Mouse (Mus musculus) bone marrow macrophage, adult 2 months (primary cell): ENCODE results near the gene Smarca5. TPM values are rescaled to one million over a fixed set of nuclear protein-coding genes. Genes with fewer than 3 reads are reported as not detected.

Source experiments
- H3K27ac ChIP-seq: 2 replicates; pipeline ENCODE4 v1.5.1; 2012; ENCODE audit warnings: low read depth, low read length; ENCODE audit not compliant: insufficient read depth
- H3K4me1 ChIP-seq: 2 replicates; pipeline ENCODE4 v1.6.1; 2012; ENCODE audit warnings: low read length; ENCODE audit not compliant: control insufficient read depth, insufficient read depth
- H3K4me3 ChIP-seq: 2 replicates; pipeline ENCODE4 v1.5.1; 2012; ENCODE audit warnings: mild to moderate bottlenecking, low read length, moderate library complexity; ENCODE audit not compliant: insufficient read depth
- CTCF ChIP-seq: IDR thresholded peaks from 2 replicates; pipeline ENCODE4 v1.5.1; 2012; ENCODE audit warnings: low read depth, mild to moderate bottlenecking, low read length, moderate library complexity
- POLR2A ChIP-seq: IDR thresholded peaks from 2 replicates; pipeline ENCODE4 v1.6.1; 2012; ENCODE audit warnings: mild to moderate bottlenecking, low read depth, low read length, borderline replicate concordance
- polyA plus RNA-seq: library from polyadenylated mRNA; stranded (reverse); fragments of >200 nt; gene quantifications from 2 replicates; pipeline ENCODE4 v1.2.4, GENCODE M21; 2012; ENCODE audit not compliant: missing spikeins, insufficient read depth, insufficient read length

Smarca5 gene
- polyA plus RNA-seq, 1 experiment: 36.6 TPM

- no peak for TF ChIP-seq POLR2A
- TF ChIP-seq CTCF: no peak
- H3K4me1 ChIP-seq: no peaks in the 10 kb centered on the region
- H3K27ac ChIP-seq: no peak overlapping the region
- H3K4me3 ChIP-seq: no peak overlapping the region
Observed at GRCm38 (mm10) chr8:80682594-80682993, 56.7 kb downstream of the Smarca5 start.

- Histone ChIP-seq H3K4me1 (peaks cover 2% of the 10 kb centered on the region; the same call in 1 of the 2 replicates), H3K27ac (no peak overlapping the region), H3K4me3 (no peak overlapping the region)
- no peak for TF ChIP-seq POLR2A
- TF ChIP-seq CTCF: no peak
Observed at GRCm38 (mm10) chr8:80669277-80669901, 69.9 kb downstream of the Smarca5 start.

- no peaks in the 10 kb centered on the region for H3K4me1 ChIP-seq
- TF ChIP-seq CTCF: no peak
- TF ChIP-seq POLR2A: no peak
- no peak overlapping the region for H3K27ac ChIP-seq
- no peak overlapping the region for H3K4me3 ChIP-seq
Observed at GRCm38 (mm10) chr8:80663476-80663875, 75.8 kb downstream of the Smarca5 start.

GRCm38 (mm10) chr8:80661055-80661454 lies 78.2 kb downstream of the Smarca5 start:
- H3K4me1 ChIP-seq: no peaks in the 10 kb centered on the region
- no peak overlapping the region for H3K27ac ChIP-seq
- TF ChIP-seq CTCF (no peak), POLR2A (no peak)
- H3K4me3 ChIP-seq: no peak overlapping the region

GRCm38 (mm10) chr8:80657639-80658038 lies 81.7 kb downstream of the Smarca5 start:
- H3K4me1 ChIP-seq: no peaks in the 10 kb centered on the region
- no peak overlapping the region for H3K27ac ChIP-seq
- H3K4me3 ChIP-seq: no peak overlapping the region
- no peak for TF ChIP-seq CTCF

Other genes starting within 250 kb of the Smarca5 start
- gene Gypa, start 245.7 kb downstream of the Smarca5 start, polyA plus RNA-seq: not detected in 2 replicates
- gene Frem3, start 128.4 kb downstream of the Smarca5 start, polyA plus RNA-seq: not detected in 2 replicates
- gene Gab1, start 141.0 kb upstream of the Smarca5 start, polyA plus RNA-seq: 18.5 and 19.7 TPM in 2 replicates